Mouse (Mus musculus): ENCODE measurements at regions not wholly inside any gene's neighbourhood (a gene's known extent, or its start where the extent isn't known, plus 50 kb on each side); places are given as distances from the start of the nearest gene placed in this dataset.

GRCm38 (mm10) chr15:61127971-61128370 lies 205.2 kb upstream of the A1bg start:
- Histone ChIP-seq H3K4me2 (replicated peaks; ENCODE audit: low read depth) (no peak overlapping the region), H3K4me3 (ENCODE audit: low read depth, low read length) (no peak overlapping the region), H3K9me3 (ENCODE audit: control insufficient read depth, low read length) (no peaks in the 10 kb centered on the region), H3K9ac (ENCODE audit: low read length) (no peak overlapping the region), H3K4me1 (replicated peaks; ENCODE audit: control insufficient read depth, insufficient read depth) (no peaks in the 10 kb centered on the region), H3K27ac (replicated peaks) (no peak overlapping the region), H3K36me3 (ENCODE audit: control insufficient read depth, insufficient read depth, low read length) (no peaks in the 10 kb centered on the region), H3K27me3 (ENCODE audit: control insufficient read depth, insufficient read depth, low read length) (no peaks in the 10 kb centered on the region)
- no peak for TF ChIP-seq CTCF (IDR thresholded peaks at IDR 0.05; ENCODE audit: low read depth)
- no peak for TF ChIP-seq EP300 (optimal IDR thresholded peaks at IDR 0.05)
- WGBS = 40% methylated on average over 2 of the region's 2 CpGs
- ATAC-seq (ENCODE audit: low FRiP score, low TSS enrichment) = no peak
- DNase-seq (ENCODE audit: low spot score) = no peak

- Histone ChIP-seq H3K9ac (ENCODE audit: low read length) (no peak overlapping the region), H3K4me3 (ENCODE audit: low read depth, low read length) (no peak overlapping the region), H3K27me3 (ENCODE audit: control insufficient read depth, insufficient read depth, low read length) (no peaks in the 10 kb centered on the region), H3K27ac (replicated peaks) (no peak overlapping the region), H3K4me1 (replicated peaks; ENCODE audit: control insufficient read depth, insufficient read depth) (no peaks in the 10 kb centered on the region), H3K4me2 (replicated peaks; ENCODE audit: low read depth) (no peak overlapping the region), H3K36me3 (ENCODE audit: control insufficient read depth, insufficient read depth, low read length) (no peaks in the 10 kb centered on the region), H3K9me3 (ENCODE audit: control insufficient read depth, low read length) (no peaks in the 10 kb centered on the region)
- TF ChIP-seq CTCF (IDR thresholded peaks at IDR 0.05; ENCODE audit: low read depth) (no peak), EP300 (optimal IDR thresholded peaks at IDR 0.05) (peak; percentile 75)
- DNase-seq (ENCODE audit: low spot score) (no peak), ATAC-seq (ENCODE audit: low FRiP score, low TSS enrichment) (peak; percentile 49; the same call in 1 of the 2 replicates)
Measured at GRCm38 (mm10) chr15:61127130-61127529, 204.3 kb upstream of the A1bg start.

- TF ChIP-seq EP300 (optimal IDR thresholded peaks at IDR 0.05) = no peak
- TF ChIP-seq CTCF (IDR thresholded peaks at IDR 0.05; ENCODE audit: low read depth) = no peak
- no peak overlapping the region for H3K4me2 ChIP-seq (replicated peaks; ENCODE audit: low read depth)
- no peak overlapping the region for H3K4me3 ChIP-seq (ENCODE audit: low read depth, low read length)
- ATAC-seq (ENCODE audit: low FRiP score, low TSS enrichment) (no peak), DNase-seq (ENCODE audit: low spot score) (no peak)
- H3K9ac ChIP-seq (ENCODE audit: low read length) = no peak overlapping the region
- H3K27me3 ChIP-seq (ENCODE audit: control insufficient read depth, insufficient read depth, low read length) = no peaks in the 10 kb centered on the region
- no peaks in the 10 kb centered on the region for H3K9me3 ChIP-seq (ENCODE audit: control insufficient read depth, low read length)
- no peaks in the 10 kb centered on the region for H3K36me3 ChIP-seq (ENCODE audit: control insufficient read depth, insufficient read depth, low read length)
- no peaks in the 10 kb centered on the region for H3K4me1 ChIP-seq (replicated peaks; ENCODE audit: control insufficient read depth, insufficient read depth)
- H3K27ac ChIP-seq (replicated peaks) = no peak overlapping the region
- 26% methylated on average over 1 of the region's 1 CpGs for WGBS
Measured at GRCm38 (mm10) chr15:61116912-61117311, 194.1 kb upstream of the A1bg start.

GRCm38 (mm10) chr15:61109429-61110128 lies 186.8 kb upstream of the A1bg start:
- H3K4me1 ChIP-seq (replicated peaks; ENCODE audit: control insufficient read depth, insufficient read depth) = no peaks in the 10 kb centered on the region
- H3K36me3 ChIP-seq (ENCODE audit: control insufficient read depth, insufficient read depth, low read length) = no peaks in the 10 kb centered on the region
- H3K27ac ChIP-seq (replicated peaks) = no peak overlapping the region
- H3K9me3 ChIP-seq (ENCODE audit: control insufficient read depth, low read length) = no peaks in the 10 kb centered on the region
- no peaks in the 10 kb centered on the region for H3K27me3 ChIP-seq (ENCODE audit: control insufficient read depth, insufficient read depth, low read length)
- no peak for DNase-seq (ENCODE audit: low spot score)
- H3K4me2 ChIP-seq (replicated peaks; ENCODE audit: low read depth) = no peak overlapping the region
- no peak overlapping the region for H3K4me3 ChIP-seq (ENCODE audit: low read depth, low read length)
- WGBS = 23% methylated on average over 4 of the region's 4 CpGs
- no peak for TF ChIP-seq CTCF (IDR thresholded peaks at IDR 0.05; ENCODE audit: low read depth)
- TF ChIP-seq EP300 (optimal IDR thresholded peaks at IDR 0.05) = no peak
- no peak overlapping the region for H3K9ac ChIP-seq (ENCODE audit: low read length)
- ATAC-seq (ENCODE audit: low FRiP score, low TSS enrichment) = no peak

GRCm38 (mm10) chr15:61108957-61109356 lies 186.1 kb upstream of the A1bg start:
- no peaks in the 10 kb centered on the region for H3K27me3 ChIP-seq (ENCODE audit: control insufficient read depth, insufficient read depth, low read length)
- no peak overlapping the region for H3K27ac ChIP-seq (replicated peaks)
- ATAC-seq (ENCODE audit: low FRiP score, low TSS enrichment) (no peak), DNase-seq (ENCODE audit: low spot score) (no peak)
- H3K9me3 ChIP-seq (ENCODE audit: control insufficient read depth, low read length) = no peaks in the 10 kb centered on the region
- no peak overlapping the region for H3K9ac ChIP-seq (ENCODE audit: low read length)
- no peaks in the 10 kb centered on the region for H3K36me3 ChIP-seq (ENCODE audit: control insufficient read depth, insufficient read depth, low read length)
- WGBS = 78% methylated on average over 2 of the region's 2 CpGs
- no peak for TF ChIP-seq EP300 (optimal IDR thresholded peaks at IDR 0.05)
- no peak for TF ChIP-seq CTCF (IDR thresholded peaks at IDR 0.05; ENCODE audit: low read depth)
- H3K4me1 ChIP-seq (replicated peaks; ENCODE audit: control insufficient read depth, insufficient read depth) = no peaks in the 10 kb centered on the region
- no peak overlapping the region for H3K4me2 ChIP-seq (replicated peaks; ENCODE audit: low read depth)
- H3K4me3 ChIP-seq (ENCODE audit: low read depth, low read length) = no peak overlapping the region

All from stomach, postnatal 0 days (tissue).